Mouse (Mus musculus): ENCODE measurements around the gene Nt5c2. TPM values are rescaled to one million over a fixed set of nuclear protein-coding genes. Genes with fewer than 3 reads are reported as not detected.
"Not testable (repeated sequence)": the region's sequence is repeated elsewhere in the genome, so short reads cannot be mapped to it uniquely, and the experiment has no call there.

The Nt5c2 gene
- polyA plus RNA-seq, 1 experiment from 2014 or later, result 106 TPM

GRCm38 (mm10) chr19:46999753-47000152 lies 15.2 kb downstream of the Nt5c2 start:
- 63% methylated on average over 6 of the region's 6 CpGs for WGBS
- H3K4me1 ChIP-seq (ENCODE audit: control insufficient read depth, insufficient read depth, low read length), result no peaks in the 10 kb centered on the region

DNA sequence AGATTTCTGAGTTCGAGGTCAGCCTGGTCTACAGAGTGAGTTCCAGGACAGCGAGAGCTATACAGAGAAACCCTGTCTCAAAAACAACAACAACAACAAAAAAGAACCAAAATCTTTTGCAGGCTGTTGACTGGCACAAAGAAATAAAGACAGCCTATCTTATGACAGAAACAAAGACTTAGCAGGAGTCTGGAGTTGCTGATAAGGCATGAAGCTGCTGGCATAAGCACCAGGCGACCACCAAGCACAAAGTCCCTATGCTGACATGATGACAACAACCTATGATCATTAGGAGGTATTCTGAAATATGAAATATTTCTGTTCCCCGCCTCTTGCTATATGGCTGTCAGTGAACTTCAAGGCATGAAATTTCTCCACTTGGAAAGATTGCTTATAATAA lies 16.0 kb downstream of the Nt5c2 start:
- no peak for ATAC-seq (ENCODE audit: insufficient number of reproducible peaks, insufficient read depth, low FRiP score, low read depth)
- H3K36me3 ChIP-seq (ENCODE audit: control insufficient read depth, insufficient read depth, low read length), result no peaks in the 10 kb centered on the region
- no peak overlapping the region for H3K27ac ChIP-seq (ENCODE audit: low read length)
- H3K27me3 ChIP-seq (ENCODE audit: control insufficient read depth, insufficient read depth, low read length), result no peaks in the 10 kb centered on the region
- H3K4me2 ChIP-seq (replicated peaks; ENCODE audit: low read depth, low read length), result no peak overlapping the region
- WGBS, result 83% methylated on average over 4 of the region's 4 CpGs
- H3K4me3 ChIP-seq (ENCODE audit: low read depth, low read length), result no peak overlapping the region
- no peaks in the 10 kb centered on the region for H3K4me1 ChIP-seq (ENCODE audit: control insufficient read depth, insufficient read depth, low read length)
- H3K9me3 ChIP-seq (ENCODE audit: control insufficient read depth, low read depth, low read length), result no peaks in the 10 kb centered on the region
- H3K9ac ChIP-seq (replicated peaks; ENCODE audit: low read depth, low read length), result no peak overlapping the region

More at GRCm38 (mm10) chr19:46999753-47000152, 15.2 kb downstream of the Nt5c2 start:
- Histone ChIP-seq H3K27me3 (ENCODE audit: control insufficient read depth, insufficient read depth, low read length) (no peaks in the 10 kb centered on the region), H3K9me3 (ENCODE audit: control insufficient read depth, low read depth, low read length) (no peaks in the 10 kb centered on the region), H3K9ac (replicated peaks; ENCODE audit: low read depth, low read length) (no peak overlapping the region), H3K36me3 (ENCODE audit: control insufficient read depth, insufficient read depth, low read length) (no peaks in the 10 kb centered on the region), H3K4me2 (replicated peaks; ENCODE audit: low read depth, low read length) (no peak overlapping the region), H3K4me3 (ENCODE audit: low read depth, low read length) (no peak overlapping the region), H3K27ac (ENCODE audit: low read length) (no peak overlapping the region)
- ATAC-seq (ENCODE audit: insufficient number of reproducible peaks, insufficient read depth, low FRiP score, low read depth), result no peak

GRCm38 (mm10) chr19:46998168-46998870 lies 16.6 kb downstream of the Nt5c2 start:
- 76% methylated on average over 8 of the region's 8 CpGs for WGBS
- no peaks in the 10 kb centered on the region for H3K4me1 ChIP-seq (ENCODE audit: control insufficient read depth, insufficient read depth, low read length)
- no peak for ATAC-seq (ENCODE audit: insufficient number of reproducible peaks, insufficient read depth, low FRiP score, low read depth)

GRCm38 (mm10) chr19:46996095-46996494 lies 18.9 kb downstream of the Nt5c2 start:
- no peak for ATAC-seq (ENCODE audit: insufficient number of reproducible peaks, insufficient read depth, low FRiP score, low read depth)
- Histone ChIP-seq H3K27me3 (ENCODE audit: control insufficient read depth, insufficient read depth, low read length) (no peaks in the 10 kb centered on the region), H3K4me3 (ENCODE audit: low read depth, low read length) (no peak overlapping the region), H3K9me3 (ENCODE audit: control insufficient read depth, low read depth, low read length) (no peaks in the 10 kb centered on the region), H3K4me1 (ENCODE audit: control insufficient read depth, insufficient read depth, low read length) (no peaks in the 10 kb centered on the region), H3K4me2 (replicated peaks; ENCODE audit: low read depth, low read length) (no peak overlapping the region), H3K9ac (replicated peaks; ENCODE audit: low read depth, low read length) (no peak overlapping the region), H3K27ac (ENCODE audit: low read length) (no peak overlapping the region), H3K36me3 (ENCODE audit: control insufficient read depth, insufficient read depth, low read length) (no peaks in the 10 kb centered on the region)
- 85% methylated on average over 9 of the region's 9 CpGs for WGBS

More at GRCm38 (mm10) chr19:46998168-46998870, 16.6 kb downstream of the Nt5c2 start:
- H3K4me2 ChIP-seq (replicated peaks; ENCODE audit: low read depth, low read length), result no peak overlapping the region
- H3K9ac ChIP-seq (replicated peaks; ENCODE audit: low read depth, low read length), result no peak overlapping the region
- H3K4me3 ChIP-seq (ENCODE audit: low read depth, low read length), result no peak overlapping the region
- H3K27me3 ChIP-seq (ENCODE audit: control insufficient read depth, insufficient read depth, low read length), result no peaks in the 10 kb centered on the region
- H3K27ac ChIP-seq (ENCODE audit: low read length), result no peak overlapping the region
- H3K36me3 ChIP-seq (ENCODE audit: control insufficient read depth, insufficient read depth, low read length), result no peaks in the 10 kb centered on the region
- H3K9me3 ChIP-seq (ENCODE audit: control insufficient read depth, low read depth, low read length), result no peaks in the 10 kb centered on the region

GRCm38 (mm10) chr19:46992329-46992728 lies 22.6 kb downstream of the Nt5c2 start:
- not testable (repeated sequence) for H3K27me3 ChIP-seq (ENCODE audit: control insufficient read depth, insufficient read depth, low read length); ATAC-seq (ENCODE audit: insufficient number of reproducible peaks, insufficient read depth, low FRiP score, low read depth); H3K4me3 ChIP-seq (ENCODE audit: low read depth, low read length); H3K27ac ChIP-seq (ENCODE audit: low read length); H3K4me1 ChIP-seq (ENCODE audit: control insufficient read depth, insufficient read depth, low read length); H3K9me3 ChIP-seq (ENCODE audit: control insufficient read depth, low read depth, low read length); H3K36me3 ChIP-seq (ENCODE audit: control insufficient read depth, insufficient read depth, low read length); H3K9ac ChIP-seq (replicated peaks; ENCODE audit: low read depth, low read length); H3K4me2 ChIP-seq (replicated peaks; ENCODE audit: low read depth, low read length)
- WGBS, result 68% methylated on average over 4 of the region's 4 CpGs

DNA sequence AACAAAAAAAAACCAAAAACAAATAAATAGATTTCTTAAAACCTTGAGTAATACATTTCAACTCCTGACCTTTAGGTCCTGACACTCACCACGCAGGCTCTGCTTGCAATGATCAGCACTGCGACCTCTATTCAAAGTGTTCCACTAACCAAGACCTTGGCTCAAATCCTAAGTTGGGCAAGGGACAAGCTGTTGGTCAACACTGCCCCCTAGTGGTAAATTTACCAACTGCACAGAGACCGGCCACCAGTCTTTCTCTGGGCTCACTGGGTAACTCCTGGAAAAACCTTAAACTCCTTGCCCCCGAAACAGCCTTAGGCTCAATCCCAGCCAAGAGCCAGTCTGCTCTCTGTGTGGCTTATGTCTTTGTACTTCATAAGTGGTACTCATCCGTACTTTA lies 23.8 kb downstream of the Nt5c2 start:
- Histone ChIP-seq H3K4me1 (ENCODE audit: control insufficient read depth, insufficient read depth, low read length) (no peaks in the 10 kb centered on the region), H3K36me3 (ENCODE audit: control insufficient read depth, insufficient read depth, low read length) (no peaks in the 10 kb centered on the region), H3K27ac (ENCODE audit: low read length) (no peak overlapping the region), H3K9ac (replicated peaks; ENCODE audit: low read depth, low read length) (no peak overlapping the region), H3K27me3 (ENCODE audit: control insufficient read depth, insufficient read depth, low read length) (no peaks in the 10 kb centered on the region), H3K4me2 (replicated peaks; ENCODE audit: low read depth, low read length) (no peak overlapping the region), H3K4me3 (ENCODE audit: low read depth, low read length) (no peak overlapping the region), H3K9me3 (ENCODE audit: control insufficient read depth, low read depth, low read length) (no peaks in the 10 kb centered on the region)
- no peak; the same call in 1 of the 2 replicates for ATAC-seq (ENCODE audit: insufficient number of reproducible peaks, insufficient read depth, low FRiP score, low read depth)
- 12% methylated on average over 5 of the region's 5 CpGs for WGBS

- H3K4me3 ChIP-seq (ENCODE audit: low read depth, low read length); H3K27ac ChIP-seq (ENCODE audit: low read length); H3K27me3 ChIP-seq (ENCODE audit: control insufficient read depth, insufficient read depth, low read length); H3K9ac ChIP-seq (replicated peaks; ENCODE audit: low read depth, low read length); ATAC-seq (ENCODE audit: insufficient number of reproducible peaks, insufficient read depth, low FRiP score, low read depth); H3K4me2 ChIP-seq (replicated peaks; ENCODE audit: low read depth, low read length); H3K36me3 ChIP-seq (ENCODE audit: control insufficient read depth, insufficient read depth, low read length); H3K4me1 ChIP-seq (ENCODE audit: control insufficient read depth, insufficient read depth, low read length); H3K9me3 ChIP-seq (ENCODE audit: control insufficient read depth, low read depth, low read length): not testable (repeated sequence)
- WGBS, result 76% methylated on average over 8 of the region's 8 CpGs
Observed at GRCm38 (mm10) chr19:46990625-46991024, 24.3 kb downstream of the Nt5c2 start.

DNA sequence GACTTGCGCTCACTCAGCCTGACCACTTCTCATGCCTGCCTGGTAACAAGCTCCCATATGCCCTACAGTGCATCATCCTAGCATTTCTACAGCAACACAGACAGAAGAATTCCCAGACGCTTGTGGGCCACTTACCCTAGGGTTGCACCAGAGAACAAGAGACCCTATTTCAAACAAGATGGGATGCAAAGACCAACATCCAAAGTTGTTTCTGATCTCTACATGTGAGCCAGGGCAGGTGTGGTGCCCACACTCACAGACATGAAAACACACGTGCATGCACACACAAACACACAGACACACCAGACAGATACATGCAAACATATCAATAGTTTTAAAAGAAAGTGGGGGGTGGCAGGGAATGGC lies 24.8 kb downstream of the Nt5c2 start:
- Histone ChIP-seq H3K27me3 (ENCODE audit: control insufficient read depth, insufficient read depth, low read length) (no peaks in the 10 kb centered on the region), H3K4me1 (ENCODE audit: control insufficient read depth, insufficient read depth, low read length) (no peaks in the 10 kb centered on the region), H3K4me2 (replicated peaks; ENCODE audit: low read depth, low read length) (no peak overlapping the region), H3K27ac (ENCODE audit: low read length) (no peak overlapping the region), H3K9me3 (ENCODE audit: control insufficient read depth, low read depth, low read length) (no peaks in the 10 kb centered on the region), H3K9ac (replicated peaks; ENCODE audit: low read depth, low read length) (no peak overlapping the region), H3K4me3 (ENCODE audit: low read depth, low read length) (no peak overlapping the region), H3K36me3 (ENCODE audit: control insufficient read depth, insufficient read depth, low read length) (no peaks in the 10 kb centered on the region)
- WGBS, result 86% methylated on average over 3 of the region's 3 CpGs
- no peak for ATAC-seq (ENCODE audit: insufficient number of reproducible peaks, insufficient read depth, low FRiP score, low read depth)
